Mouse (Mus musculus) cortical plate, adult 2 months (tissue): ENCODE data around the gene Mpdu1.

Source experiments
- CTCF ChIP-seq: fragments of 200-500 bp; IDR thresholded peaks from 2 replicates; pipeline ENCODE4 v1.5.1; 2011; ENCODE audit warnings: mild to moderate bottlenecking, control low read depth, low read length; ENCODE audit not compliant: insufficient read depth; ENCODE audit errors: extremely low read depth
- POLR2A ChIP-seq: fragments of 200-500 bp; IDR thresholded peaks from 2 replicates; pipeline ENCODE4 v1.6.1; 2011; ENCODE audit warnings: mild to moderate bottlenecking, low read length, control low read depth; ENCODE audit not compliant: insufficient read depth; ENCODE audit errors: extremely low read depth

- no peak for TF ChIP-seq CTCF
- no peak for TF ChIP-seq POLR2A
Measured at GRCm38 (mm10) chr11:69661221-69661881, 1.1 kb downstream of the Mpdu1 start.
